Mouse (Mus musculus) erythroblast, embryonic 14.5 days (primary cell): Measurements from ENCODE around the gene Slc22a20. TPM values are rescaled to one million over a fixed set of nuclear protein-coding genes. Genes with fewer than 3 reads are reported as not detected.

Source experiments
- H3K27me3 ChIP-seq: 2 replicates; pipeline ENCODE4 v1.6.1; 2012; ENCODE audit warnings: inconsistent platforms; ENCODE audit not compliant: control insufficient read depth
- H3K36me3 ChIP-seq: 2 replicates; pipeline ENCODE4 v1.6.1; 2012; ENCODE audit warnings: mild to moderate bottlenecking, inconsistent platforms; ENCODE audit not compliant: control insufficient read depth
- H3K4me1 ChIP-seq: 2 replicates; pipeline ENCODE4 v1.6.1; 2012; ENCODE audit warnings: inconsistent platforms; ENCODE audit not compliant: control insufficient read depth
- H3K4me3 ChIP-seq: replicated peaks from 2 replicates; pipeline ENCODE3; 2012; ENCODE audit warnings: moderate library complexity, mild to moderate bottlenecking, inconsistent platforms
- H3K9me3 ChIP-seq: 2 replicates; pipeline ENCODE4 v1.6.1; 2012; ENCODE audit warnings: low read length, inconsistent platforms, mixed read lengths; ENCODE audit not compliant: control insufficient read depth
- GATA1 ChIP-seq: IDR thresholded peaks from 2 replicates; pipeline ENCODE4 v1.6.1; 2012; ENCODE audit warnings: low read length, inconsistent platforms, mixed read lengths
- TAL1 ChIP-seq: IDR thresholded peaks from 3 replicates; pipeline ENCODE4 v1.6.1; 2012; ENCODE audit warnings: low read length, inconsistent platforms, mixed read lengths
- polyA plus RNA-seq: library from polyadenylated mRNA; stranded (reverse); fragments of >175 nt; gene quantifications from 2 replicates; pipeline ENCODE4 v1.2.3, GENCODE M21; 2012

Gene Slc22a20
- polyA plus RNA-seq, 1 experiment = not detected

- H3K36me3 ChIP-seq = peaks cover 100% of the 10 kb centered on the region
- no peak for TF ChIP-seq TAL1
- TF ChIP-seq GATA1 = no peak
- H3K9me3 ChIP-seq = no peaks in the 10 kb centered on the region
- no peak overlapping the region for H3K4me3 ChIP-seq
- peaks cover 14% of the 10 kb centered on the region for H3K4me1 ChIP-seq
- H3K27me3 ChIP-seq = no peaks in the 10 kb centered on the region
Measured at GRCm38 (mm10) chr19:5945027-5945426, 40.9 kb downstream of the Slc22a20 start.

- Histone ChIP-seq H3K4me3 (no peak overlapping the region), H3K9me3 (no peaks in the 10 kb centered on the region), H3K27me3 (no peaks in the 10 kb centered on the region), H3K4me1 (peaks cover 23% of the 10 kb centered on the region), H3K36me3 (peaks cover 100% of the 10 kb centered on the region)
- no peak for TF ChIP-seq TAL1
- TF ChIP-seq GATA1 = no peak
Measured at GRCm38 (mm10) chr19:5944145-5944544, 41.8 kb downstream of the Slc22a20 start.

- Histone ChIP-seq H3K36me3 (peaks cover 100% of the 10 kb centered on the region), H3K27me3 (no peaks in the 10 kb centered on the region), H3K4me1 (peaks cover 29% of the 10 kb centered on the region), H3K4me3 (no peak overlapping the region), H3K9me3 (no peaks in the 10 kb centered on the region)
- TF ChIP-seq TAL1 = no peak
- TF ChIP-seq GATA1 = no peak
Measured at GRCm38 (mm10) chr19:5943404-5943803, 42.5 kb downstream of the Slc22a20 start.

GRCm38 (mm10) chr19:5942581-5942980 lies 43.4 kb downstream of the Slc22a20 start:
- H3K4me1 ChIP-seq = peaks cover 38% of the 10 kb centered on the region
- TF ChIP-seq TAL1 (no peak), GATA1 (no peak)
- H3K36me3 ChIP-seq = peaks cover 96% of the 10 kb centered on the region
- H3K4me3 ChIP-seq = no peak overlapping the region
- no peaks in the 10 kb centered on the region for H3K9me3 ChIP-seq
- peaks cover under 1% of the 10 kb centered on the region; the same call in 1 of the 2 replicates for H3K27me3 ChIP-seq

- peaks cover 76% of the 10 kb centered on the region for H3K36me3 ChIP-seq
- TF ChIP-seq GATA1 = no peak
- no peak for TF ChIP-seq TAL1
Measured at GRCm38 (mm10) chr19:5940656-5941055, 45.3 kb downstream of the Slc22a20 start.

GRCm38 (mm10) chr19:5940173-5940572 lies 45.8 kb downstream of the Slc22a20 start:
- H3K27me3 ChIP-seq = peaks cover 22% of the 10 kb centered on the region

More at GRCm38 (mm10) chr19:5940656-5941055, 45.3 kb downstream of the Slc22a20 start:
- H3K27me3 ChIP-seq = peaks cover 17% of the 10 kb centered on the region
- peaks cover 49% of the 10 kb centered on the region for H3K4me1 ChIP-seq
- H3K4me3 ChIP-seq = no peak overlapping the region
- 0 out of 2 replicates have a peak, but pooled peaks cover 2% of the 10 kb centered on the region for H3K9me3 ChIP-seq

GRCm38 (mm10) chr19:5939715-5940114 lies 46.2 kb downstream of the Slc22a20 start:
- Histone ChIP-seq H3K36me3 (peaks cover 67% of the 10 kb centered on the region), H3K4me1 (peaks cover 47% of the 10 kb centered on the region), H3K9me3 (0 out of 2 replicates have a peak, but pooled peaks cover 2% of the 10 kb centered on the region), H3K27me3 (peaks cover 26% of the 10 kb centered on the region), H3K4me3 (no peak overlapping the region)
- TF ChIP-seq TAL1 (no peak), GATA1 (no peak)

More at GRCm38 (mm10) chr19:5940173-5940572, 45.8 kb downstream of the Slc22a20 start:
- 0 out of 2 replicates have a peak, but pooled peaks cover 2% of the 10 kb centered on the region for H3K9me3 ChIP-seq
- H3K4me3 ChIP-seq = no peak overlapping the region
- peaks cover 50% of the 10 kb centered on the region for H3K4me1 ChIP-seq
- TF ChIP-seq TAL1 (no peak), GATA1 (no peak)
- H3K36me3 ChIP-seq = peaks cover 72% of the 10 kb centered on the region

GRCm38 (mm10) chr19:5938516-5938915 lies 47.4 kb downstream of the Slc22a20 start:
- peak overlapping the region; percentile 15 for H3K4me3 ChIP-seq
- H3K27me3 ChIP-seq = peaks cover 38% of the 10 kb centered on the region
- TF ChIP-seq TAL1 (no peak), GATA1 (no peak)
- H3K4me1 ChIP-seq = peaks cover 47% of the 10 kb centered on the region
- H3K36me3 ChIP-seq = peaks cover 55% of the 10 kb centered on the region
- H3K9me3 ChIP-seq = 0 out of 2 replicates have a peak, but pooled peaks cover 2% of the 10 kb centered on the region

GRCm38 (mm10) chr19:5937836-5938406 lies 48.0 kb downstream of the Slc22a20 start:
- Histone ChIP-seq H3K4me1 (peaks cover 47% of the 10 kb centered on the region), H3K36me3 (peaks cover 49% of the 10 kb centered on the region), H3K4me3 (peak overlapping the region; percentile 15), H3K27me3 (peaks cover 42% of the 10 kb centered on the region), H3K9me3 (0 out of 2 replicates have a peak, but pooled peaks cover 2% of the 10 kb centered on the region)
- no peak for TF ChIP-seq GATA1
- no peak for TF ChIP-seq TAL1
